Mouse (Mus musculus) limb, embryonic 10.5 days (tissue): ENCODE data around the gene Cyp3a16. TPM values are rescaled to one million over a fixed set of nuclear protein-coding genes. Genes with fewer than 3 reads are reported as not detected.
"Not testable (repeated sequence)": the region's sequence is repeated elsewhere in the genome, so short reads cannot be mapped to it uniquely, and the experiment has no call there.

ENCODE experiments used
- DNase-seq: peaks from one replicate; pipeline ENCODE4 v3.0.0-alpha.2; 2017; ENCODE audit warnings: low spot score
- H3K27ac ChIP-seq: fragments of 300-500 bp; sonication (generic); 2 replicates; pipeline ENCODE4 v1.5.1; 2016; ENCODE audit warnings: mild to moderate bottlenecking
- H3K27me3 ChIP-seq: fragments of 300-500 bp; sonication (generic); 2 replicates; pipeline ENCODE4 v1.6.1; 2016; ENCODE audit warnings: low read depth, mild to moderate bottlenecking; ENCODE audit not compliant: poor library complexity, severe bottlenecking
- H3K36me3 ChIP-seq: fragments of 300-500 bp; sonication (generic); 2 replicates; pipeline ENCODE4 v1.6.1; 2016; ENCODE audit warnings: mild to moderate bottlenecking, moderate library complexity
- H3K4me1 ChIP-seq: fragments of 300-500 bp; sonication (generic); 2 replicates; pipeline ENCODE4 v1.6.1; 2016
- H3K4me3 ChIP-seq: fragments of 300-500 bp; sonication (generic); 2 replicates; pipeline ENCODE4 v1.5.1; 2016; ENCODE audit warnings: mild to moderate bottlenecking, moderate library complexity
- H3K9me3 ChIP-seq: fragments of 300-500 bp; sonication (generic); replicated peaks from 2 replicates; pipeline ENCODE4 v1.6.1; 2016; ENCODE audit warnings: mild to moderate bottlenecking
- WGBS: fragments of 180-500 bp; shearing (Covaris S2); methylation state at CpG from one replicate; pipeline ENCODE4 v1.1.7; 2016; 5-methylcytosine and 5-hydroxymethylcytosine counted together
- polyA plus RNA-seq: library from polyadenylated mRNA; unstranded; fragments of >200 nt; fragmentation: Nextera tagmentation; extraction: Ambion mirVana; gene quantifications from 2 replicates; pipeline ENCODE4 v1.2.1, GENCODE M21; 2016

Gene Cyp3a16
- polyA plus RNA-seq = not detected in 2 replicates

GRCm38 (mm10) chr5:145469623-145470022, at the start of gene Cyp3a16:
TSS of gene Cyp3a16 (minus strand) at chr5:145469723.
- H3K27me3 ChIP-seq, H3K36me3 ChIP-seq, H3K9me3 ChIP-seq, DNase-seq, H3K4me1 ChIP-seq, H3K4me3 ChIP-seq, H3K27ac ChIP-seq: not testable (repeated sequence)
- WGBS = 85% methylated on average over 2 of the region's 2 CpGs

- Histone ChIP-seq H3K36me3 (no peaks in the 10 kb centered on the region), H3K27ac (no peak overlapping the region), H3K9me3 (no peaks in the 10 kb centered on the region), H3K27me3 (no peaks in the 10 kb centered on the region), H3K4me1 (no peaks in the 10 kb centered on the region), H3K4me3 (no peak overlapping the region)
- no CpG with 5 or more reads among the region's 6 CpGs for WGBS
- no peak for DNase-seq
These were observed 20.8 kb upstream of the Cyp3a16 start for GRCm38 (mm10) chr5:145490300-145490699.

DNA sequence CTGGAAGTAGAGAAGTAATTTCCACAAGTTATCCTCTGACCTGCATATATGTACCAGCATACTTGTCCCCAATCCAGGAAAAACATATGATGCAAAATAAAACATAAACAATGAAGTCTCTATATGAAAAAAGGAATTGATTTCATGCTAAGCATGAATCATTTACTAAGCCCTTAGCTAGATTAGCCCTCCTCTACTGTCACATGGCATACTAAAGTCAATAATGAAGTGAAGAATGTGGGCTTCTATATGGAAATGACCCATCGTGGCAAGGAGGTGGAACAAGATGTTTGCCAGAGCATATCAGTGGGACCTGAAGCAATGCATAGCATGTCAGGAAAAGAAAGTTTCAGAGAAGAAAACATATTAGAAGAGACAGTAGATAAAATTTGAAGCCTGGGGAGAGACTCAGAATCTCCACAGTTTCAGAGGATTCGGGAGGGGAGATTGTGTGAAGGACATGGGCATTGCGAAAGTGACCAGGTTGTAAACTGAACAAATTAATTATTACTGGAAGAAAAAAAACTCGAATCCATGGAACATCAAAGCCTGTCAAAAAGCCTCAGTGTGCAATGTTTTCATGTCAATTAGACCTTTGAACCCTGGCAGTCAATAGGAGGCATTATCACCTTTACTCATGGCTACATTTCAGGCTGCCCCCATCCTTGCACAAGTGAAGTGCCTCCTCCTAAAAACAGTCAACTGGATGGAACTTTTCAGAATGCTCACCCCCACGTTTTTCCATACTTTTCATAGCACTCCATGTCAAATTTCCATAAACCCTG, 5.0 kb downstream of the Cyp3a16 start:
- WGBS = 66% methylated on average over 5 of the region's 5 CpGs
- Histone ChIP-seq H3K9me3 (peaks cover 7% of the 10 kb centered on the region; the same call in 1 of the 2 replicates), H3K27me3 (no peaks in the 10 kb centered on the region), H3K36me3 (no peaks in the 10 kb centered on the region), H3K27ac (no peak overlapping the region), H3K4me3 (no peak overlapping the region), H3K4me1 (no peaks in the 10 kb centered on the region)
- no peak for DNase-seq

DNA sequence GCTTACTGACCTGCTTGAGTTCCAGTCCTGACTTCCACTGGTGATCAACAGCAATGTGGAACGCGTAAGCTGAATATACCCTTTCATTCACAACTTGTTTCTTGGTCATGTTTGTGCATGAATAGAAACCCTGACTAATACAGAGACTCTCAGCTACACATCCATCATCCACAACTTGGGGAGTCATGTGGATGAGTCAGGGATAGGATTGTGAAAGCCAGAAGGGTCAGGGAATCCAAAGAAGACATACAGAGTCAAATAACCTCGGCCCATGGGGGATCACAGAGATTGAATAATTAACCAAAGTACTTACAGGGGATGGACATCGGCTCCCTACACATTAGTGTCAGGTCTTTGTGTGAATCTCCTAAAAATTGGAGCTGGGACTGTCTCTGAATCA, 7.2 kb downstream of the Cyp3a16 start:
- 85% methylated on average over 4 of the region's 4 CpGs for WGBS
- Histone ChIP-seq H3K4me3 (no peak overlapping the region), H3K27me3 (no peaks in the 10 kb centered on the region), H3K27ac (no peak overlapping the region), H3K36me3 (no peaks in the 10 kb centered on the region), H3K4me1 (no peaks in the 10 kb centered on the region), H3K9me3 (peaks cover 5% of the 10 kb centered on the region; the same call in 1 of the 2 replicates)
- no peak for DNase-seq

DNA sequence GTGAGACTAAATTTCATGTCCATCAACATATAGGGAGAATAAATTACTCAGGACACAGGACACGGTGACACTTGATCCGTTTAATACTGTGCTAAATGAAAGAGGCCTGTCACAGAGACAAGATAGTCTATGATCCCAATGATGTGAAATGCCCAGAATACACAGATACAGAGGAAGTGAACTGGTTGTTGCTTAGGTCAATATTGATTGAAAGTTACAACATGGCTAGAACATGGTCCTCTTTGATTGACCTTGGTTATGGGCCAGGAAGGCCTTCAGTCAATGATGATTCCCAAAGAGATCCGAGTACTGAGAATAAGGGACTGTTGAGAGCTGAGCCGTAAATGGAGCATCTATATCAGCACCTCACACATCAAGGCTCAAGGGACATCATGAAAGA, 15.1 kb downstream of the Cyp3a16 start:
- H3K27ac ChIP-seq = no peak overlapping the region
- H3K9me3 ChIP-seq = peaks cover 4% of the 10 kb centered on the region; the same call in 1 of the 2 replicates
- H3K27me3 ChIP-seq = no peaks in the 10 kb centered on the region
- no peaks in the 10 kb centered on the region for H3K4me1 ChIP-seq
- no peak overlapping the region for H3K4me3 ChIP-seq
- 88% methylated on average over 4 of the region's 4 CpGs for WGBS
- H3K36me3 ChIP-seq = no peaks in the 10 kb centered on the region
- no peak for DNase-seq

DNA sequence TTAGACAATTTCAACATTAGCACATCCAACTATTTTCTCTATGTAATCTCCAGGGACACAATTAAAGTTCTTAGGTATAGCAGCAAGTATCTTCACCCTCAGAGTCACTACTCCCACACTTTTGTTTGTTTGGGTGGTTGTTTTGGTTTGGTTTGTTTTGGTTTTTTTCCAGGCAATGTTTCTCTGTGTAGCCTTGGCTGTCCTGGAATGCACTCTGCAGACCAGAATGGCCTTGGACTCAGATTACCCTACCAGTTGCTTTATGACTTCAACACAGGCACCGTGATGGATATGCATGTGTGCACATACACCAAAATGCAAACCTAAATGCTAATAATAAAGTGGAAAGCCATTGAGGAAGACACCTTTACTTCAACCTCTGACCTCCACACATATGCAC, 35.8 kb downstream of the Cyp3a16 start:
- H3K4me1 ChIP-seq = no peaks in the 10 kb centered on the region
- 81% methylated on average over 1 of the region's 1 CpGs for WGBS
- H3K4me3 ChIP-seq = no peak overlapping the region
- peaks cover 11% of the 10 kb centered on the region for H3K9me3 ChIP-seq
- H3K27me3 ChIP-seq = no peaks in the 10 kb centered on the region
- DNase-seq = no peak
- H3K27ac ChIP-seq = no peak overlapping the region
- no peaks in the 10 kb centered on the region for H3K36me3 ChIP-seq

- H3K36me3 ChIP-seq = no peaks in the 10 kb centered on the region
- H3K27ac ChIP-seq = no peak overlapping the region
- DNase-seq = no peak
- no peaks in the 10 kb centered on the region for H3K27me3 ChIP-seq
- H3K4me3 ChIP-seq = no peak overlapping the region
- no peaks in the 10 kb centered on the region for H3K4me1 ChIP-seq
- peaks cover 11% of the 10 kb centered on the region for H3K9me3 ChIP-seq
These were observed 38.5 kb downstream of the Cyp3a16 start for GRCm38 (mm10) chr5:145431004-145431403.

DNA sequence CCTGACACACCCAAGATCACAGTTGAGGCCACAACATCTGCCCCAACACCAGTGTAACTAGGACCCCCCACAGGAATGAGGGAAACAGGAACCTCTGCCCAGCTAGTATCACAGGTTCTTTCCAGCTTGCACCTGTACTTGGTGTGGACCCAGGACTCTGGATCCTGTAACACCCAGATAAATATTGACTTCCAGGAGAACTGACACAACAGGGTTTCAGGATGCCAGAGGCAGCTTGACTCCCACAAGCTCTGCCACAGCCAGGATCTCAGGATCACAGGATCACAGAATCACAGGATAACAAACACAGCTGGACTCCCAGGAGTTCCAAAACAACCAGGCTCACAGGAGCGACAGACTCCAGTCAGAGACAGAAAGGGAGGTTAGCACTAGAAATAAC, 47.2 kb downstream of the Cyp3a16 start:
- H3K4me1 ChIP-seq = no peaks in the 10 kb centered on the region
- DNase-seq = no peak
- WGBS = 88% methylated on average over 1 of the region's 1 CpGs
- H3K36me3 ChIP-seq = no peaks in the 10 kb centered on the region
- H3K27me3 ChIP-seq = no peaks in the 10 kb centered on the region
- H3K4me3 ChIP-seq = no peak overlapping the region
- H3K27ac ChIP-seq = no peak overlapping the region
- H3K9me3 ChIP-seq = peaks cover 2% of the 10 kb centered on the region; the same call in 1 of the 2 replicates

GRCm38 (mm10) chr5:145415416-145415815, 54.1 kb downstream of the Cyp3a16 start:
- H3K36me3 ChIP-seq, H3K27ac ChIP-seq, H3K27me3 ChIP-seq, H3K4me3 ChIP-seq, DNase-seq, H3K4me1 ChIP-seq: not testable (repeated sequence)
- WGBS = 91% methylated on average over 9 of the region's 9 CpGs
- peaks cover 15% of the 10 kb centered on the region; the same call in 1 of the 2 replicates for H3K9me3 ChIP-seq

Other genes with a start within 250 kb of the Cyp3a16 start
- 26.0 and 31.2 TPM in 2 replicates for gene Zfp655, start 238.0 kb downstream of the Cyp3a16 start, polyA plus RNA-seq
- 0.43 and 0.67 TPM in 2 replicates for gene Zscan25, start 189.2 kb downstream of the Cyp3a16 start, polyA plus RNA-seq
- gene Cyp3a57, start 124.4 kb downstream of the Cyp3a16 start, polyA plus RNA-seq = not detected in 2 replicates
- gene Cyp3a41b, start 115.0 kb upstream of the Cyp3a16 start, polyA plus RNA-seq = not detected in 2 replicates